Mouse (Mus musculus) right cerebral cortex, postnatal 10 days (tissue): Measurements from ENCODE around the gene Ramp1.

Experiments used
- DNase-seq, 2 experiments: peaks; one replicate each; pipeline ENCODE4 v3.0.0; 2021; ENCODE audit warnings: low spot score in 2 of 2

Gene Ramp1

DNA sequence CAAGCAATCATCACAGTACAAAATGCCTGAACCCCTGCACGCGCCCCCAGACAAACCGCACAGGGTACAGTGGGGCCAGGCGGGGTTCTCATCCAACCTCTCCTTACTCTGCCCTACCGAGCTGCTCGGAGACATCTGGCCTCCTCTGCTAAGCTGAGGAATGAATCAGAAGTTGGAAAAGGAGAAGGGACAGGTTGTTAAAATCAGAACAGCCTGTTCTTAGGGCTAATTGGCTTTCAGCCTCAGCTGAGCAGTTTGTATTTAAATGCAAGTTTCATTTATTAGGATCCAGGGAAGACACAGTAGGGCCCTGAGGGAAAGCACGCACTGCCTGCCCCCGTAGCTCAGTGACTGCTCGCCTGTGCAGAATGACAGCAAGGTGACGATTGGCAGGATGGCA lies 20.2 kb downstream of the Ramp1 start:
- no peak for DNase-seq

DNA sequence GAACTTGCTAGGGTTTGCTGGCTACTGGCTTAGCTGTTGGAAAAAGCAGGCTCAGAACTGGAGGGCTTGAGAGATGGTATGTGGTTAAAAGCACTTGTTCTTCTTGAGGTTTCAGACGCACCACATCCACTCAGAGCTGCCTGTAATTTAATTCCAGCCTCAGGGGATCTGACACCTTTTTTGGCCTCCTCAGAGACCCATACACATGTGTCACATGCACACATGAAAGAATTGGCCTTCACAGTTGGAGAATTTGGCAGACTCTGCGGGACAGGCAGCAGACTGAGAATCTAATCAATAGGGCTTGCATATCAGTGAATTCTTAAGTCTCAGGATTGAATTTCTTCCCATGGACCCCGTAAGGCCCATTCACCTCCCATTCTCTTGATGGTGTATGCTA lies 21.5 kb downstream of the Ramp1 start:
- DNase-seq, result no peak

DNA sequence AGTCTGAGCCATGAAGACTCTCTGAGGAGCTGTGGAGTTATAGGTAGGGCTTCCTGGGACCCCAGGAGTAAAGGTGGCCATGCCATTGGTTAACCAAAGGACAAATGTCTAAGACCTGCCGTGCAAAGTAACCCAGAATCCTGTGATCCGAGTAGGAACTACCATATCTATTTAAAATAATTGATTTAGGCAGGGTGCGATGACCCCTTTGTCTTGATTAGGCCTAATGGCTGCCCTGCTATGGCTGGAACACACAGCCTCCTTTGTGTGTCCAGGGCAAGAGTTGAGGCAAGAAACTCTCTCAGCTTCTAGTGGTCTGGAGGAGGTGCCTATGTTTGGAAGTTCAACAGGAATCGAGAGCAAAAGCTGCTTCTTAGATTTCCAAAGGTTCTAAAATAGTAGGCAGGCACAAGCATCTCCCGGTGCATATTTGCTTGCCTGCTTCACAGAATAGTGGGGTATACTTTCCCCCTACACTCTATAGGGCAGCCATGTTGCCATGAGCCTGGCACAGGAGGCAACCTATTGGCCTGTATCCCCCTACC lies 24.7 kb downstream of the Ramp1 start:
- DNase-seq, result no peak

DNA sequence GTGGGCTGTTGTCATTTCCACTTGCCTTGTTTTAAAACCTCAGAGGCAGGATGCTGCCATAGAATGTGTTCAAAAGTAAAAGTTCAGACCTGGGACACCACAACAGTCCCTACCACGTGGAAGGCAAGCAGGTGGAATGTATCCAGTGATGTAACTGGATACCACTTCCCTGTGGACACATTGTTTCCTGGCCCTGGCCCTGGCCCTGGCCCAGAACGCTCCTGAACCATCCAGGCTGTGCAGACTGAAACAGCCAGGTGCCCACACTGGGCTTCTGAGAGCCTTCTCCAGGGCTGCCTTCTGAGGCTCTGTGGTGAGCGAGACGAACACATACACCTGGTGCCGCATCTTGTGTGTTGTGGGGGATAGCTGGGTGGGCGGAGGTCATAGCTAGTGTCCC lies 26.0 kb downstream of the Ramp1 start:
- DNase-seq, result no peak

DNA sequence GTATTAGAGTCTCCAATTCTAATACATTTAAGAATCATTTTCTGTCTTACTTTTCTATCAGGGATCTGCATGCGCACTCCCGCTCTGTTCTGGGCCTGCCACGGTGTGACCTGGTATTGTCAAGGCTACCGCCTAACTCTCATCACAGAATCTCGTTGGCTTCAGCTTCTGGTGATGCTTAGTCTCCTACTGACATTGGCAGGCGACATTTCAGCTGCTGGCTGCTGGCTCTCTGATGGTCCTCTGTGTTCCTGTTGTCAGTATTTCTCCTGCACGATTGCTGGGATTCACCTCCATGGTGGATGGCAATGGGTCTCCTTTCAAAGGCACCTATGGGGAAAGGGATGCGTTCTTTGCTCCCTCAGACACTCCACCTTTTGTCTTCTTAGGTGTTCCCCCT lies 26.7 kb downstream of the Ramp1 start:
- DNase-seq, result no peak

DNA sequence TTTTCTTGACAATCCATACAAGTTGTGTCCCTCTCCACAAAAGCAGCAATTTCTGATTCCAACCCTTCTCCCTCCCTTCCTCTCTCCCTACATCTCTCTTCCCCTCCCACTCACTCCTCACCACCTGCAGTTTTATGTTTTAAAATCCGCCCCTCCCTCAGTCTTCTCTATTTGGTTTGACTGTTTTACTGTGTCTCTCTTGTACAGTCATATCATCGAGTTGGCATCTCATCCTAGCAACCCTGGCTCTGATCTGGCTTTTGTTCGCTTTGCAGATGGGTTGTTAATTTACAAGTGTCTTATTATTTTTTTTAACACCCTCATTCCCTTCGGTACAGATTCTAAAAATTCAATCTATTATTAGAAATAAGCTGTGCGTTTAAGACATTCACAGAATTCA lies 27.3 kb downstream of the Ramp1 start:
- DNase-seq, result peak; percentile 70 to 83

DNA sequence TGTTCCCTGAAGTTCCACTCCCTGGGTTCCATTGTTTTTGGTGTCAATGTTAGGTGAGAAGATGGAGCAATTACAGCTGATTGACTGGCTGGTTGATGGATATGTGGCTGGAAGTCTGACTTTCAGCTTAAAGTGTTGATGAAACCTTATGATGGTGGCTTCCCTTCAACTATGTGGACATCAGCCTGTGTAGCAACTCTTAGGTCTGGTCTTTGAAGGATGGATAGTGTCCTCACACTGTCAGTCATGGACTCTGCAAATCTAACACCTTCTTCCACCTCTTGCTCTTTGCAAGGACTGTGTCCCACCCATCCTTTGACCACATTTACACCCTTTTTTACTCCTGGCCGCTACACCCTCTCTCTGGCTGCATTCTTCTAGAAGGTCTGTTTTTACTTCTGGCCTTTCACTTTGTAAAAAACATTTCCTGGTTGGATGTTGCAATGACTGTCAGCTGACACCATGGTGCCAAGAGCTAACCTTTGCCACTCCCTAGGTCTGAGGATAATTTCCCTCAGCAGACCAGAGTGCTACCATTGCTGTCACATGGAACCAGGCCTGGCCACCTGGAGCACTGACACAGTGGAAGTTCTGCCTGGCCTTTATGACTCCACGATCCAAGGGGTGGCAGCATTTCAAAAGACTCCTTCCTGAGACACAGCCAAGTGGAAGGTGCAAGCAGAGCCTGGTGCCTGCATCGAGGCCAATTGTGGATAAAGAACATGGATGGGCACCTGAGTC lies 27.9 kb downstream of the Ramp1 start:
- DNase-seq, result no peak

DNA sequence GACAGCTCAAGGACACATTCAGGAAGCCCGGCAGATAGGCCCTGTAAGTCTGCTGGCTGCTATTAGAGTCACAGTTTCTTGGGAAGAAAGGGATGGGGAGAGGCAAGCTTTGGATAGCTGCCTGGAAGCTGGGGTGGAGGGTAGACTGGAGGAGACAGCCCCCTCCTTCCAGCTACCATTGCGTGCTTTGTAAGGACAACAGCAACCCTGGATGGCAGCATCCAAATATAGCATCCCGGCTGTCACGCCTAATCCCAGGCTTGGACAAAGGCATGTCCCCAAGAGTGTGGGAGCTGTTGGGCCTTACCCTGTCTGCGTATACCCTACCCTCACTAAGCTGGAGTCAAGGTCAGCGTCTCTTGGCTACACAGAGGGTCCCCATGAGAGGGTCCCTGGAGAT lies 29.7 kb downstream of the Ramp1 start:
- DNase-seq, result peak; percentile 86 to 89

DNA sequence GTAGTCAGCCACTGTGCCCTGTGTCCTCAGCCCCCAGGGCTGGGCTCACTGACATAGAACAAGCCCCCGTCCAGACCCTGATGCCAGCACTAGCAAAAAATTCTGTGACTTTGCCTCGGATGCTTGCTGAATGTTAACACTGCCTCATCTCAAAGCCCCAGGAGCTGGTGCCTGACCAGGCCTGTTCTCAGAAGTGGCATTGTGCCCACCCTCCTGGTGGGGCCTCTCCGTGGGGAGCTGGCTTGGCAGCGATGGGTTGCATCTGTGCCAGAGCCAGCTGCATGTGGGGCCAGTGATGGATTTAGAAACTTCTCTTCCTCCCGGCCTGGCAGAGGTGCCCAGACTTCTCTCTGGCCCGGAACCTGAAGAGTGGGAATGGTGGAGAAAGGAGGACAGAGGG lies 30.2 kb downstream of the Ramp1 start:
- peak; percentile 95 to 96 for DNase-seq

DNA sequence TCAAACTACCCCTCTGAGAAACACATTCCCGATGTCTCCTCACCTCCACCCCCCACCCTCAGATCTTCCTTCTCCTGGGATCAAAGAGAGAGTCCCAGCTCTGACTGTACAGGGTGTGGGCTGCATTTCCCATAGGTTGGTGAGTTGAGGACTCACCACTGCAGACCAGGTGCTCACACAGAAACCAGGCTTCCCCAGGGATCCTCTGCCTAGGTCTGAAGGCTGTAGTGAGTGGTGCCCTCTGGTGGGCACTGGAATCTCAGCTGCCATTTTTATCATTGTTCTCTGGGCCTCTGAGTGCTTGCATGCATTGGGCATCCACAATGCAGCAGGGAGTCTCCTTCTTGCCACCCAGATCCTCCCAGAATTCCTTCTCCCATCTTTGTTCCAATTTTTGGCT lies 31.5 kb downstream of the Ramp1 start:
- peak; percentile 74 to 82 for DNase-seq

DNA sequence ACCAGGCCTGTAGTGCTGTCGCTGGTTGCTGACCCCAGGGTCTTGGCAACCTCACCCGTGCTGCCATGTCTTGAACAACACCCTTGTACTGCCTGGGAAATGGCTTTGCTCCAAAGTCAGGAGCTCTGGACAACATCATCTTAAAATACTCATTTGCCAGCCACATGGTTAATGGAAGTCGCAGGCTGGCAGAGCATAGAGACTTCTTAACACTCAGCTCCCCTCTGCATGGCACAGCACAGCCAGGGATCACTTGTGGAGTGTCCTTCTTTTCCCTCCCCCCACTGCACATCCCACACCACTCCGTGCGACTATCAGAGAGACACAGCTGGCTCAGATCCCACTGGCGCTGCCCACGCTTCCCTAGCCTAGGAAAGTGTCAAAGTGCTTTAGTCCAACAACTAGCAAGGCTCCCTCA lies 32.0 kb downstream of the Ramp1 start:
- DNase-seq, result peak in 1 of 2 experiments; percentile 63

DNA sequence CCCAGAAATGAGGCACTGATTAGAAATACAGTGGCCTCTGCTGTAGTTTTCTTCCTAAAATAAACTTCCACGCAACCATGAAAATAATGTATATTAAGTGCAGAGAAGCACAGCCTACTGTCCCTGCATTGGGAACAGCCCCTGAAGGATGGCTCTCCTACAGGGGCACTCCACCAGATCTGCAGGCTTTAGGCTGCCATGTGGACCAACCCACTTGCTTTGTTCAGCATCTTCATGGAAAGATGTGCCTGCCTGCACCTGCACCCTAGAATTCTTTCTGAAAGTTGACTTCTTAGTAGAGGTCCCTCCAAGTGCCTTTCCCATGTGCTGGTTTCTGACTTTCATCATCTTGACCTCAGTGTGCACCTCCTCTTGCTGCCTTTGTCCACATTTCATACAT lies 35.6 kb downstream of the Ramp1 start:
- DNase-seq, result no peak

DNA sequence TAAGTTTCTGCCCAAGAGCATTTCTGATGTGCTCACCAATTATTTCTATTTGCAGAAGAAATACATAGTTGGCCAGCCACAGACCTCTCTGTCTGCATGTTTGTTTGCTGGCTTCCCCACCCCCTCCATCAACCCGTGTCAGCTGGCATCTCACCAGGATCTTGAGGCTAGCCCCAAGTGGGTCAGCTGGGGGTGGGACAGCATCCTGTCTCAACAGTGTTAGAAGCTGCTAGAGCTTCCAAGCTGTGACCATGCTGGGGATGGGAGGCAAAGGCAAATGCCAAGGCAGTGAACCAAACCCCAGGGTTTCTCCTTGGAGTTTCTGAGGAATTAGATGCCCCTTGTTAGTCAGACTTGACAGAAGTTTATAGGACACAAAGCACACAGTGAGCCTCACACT lies 36.4 kb downstream of the Ramp1 start:
- DNase-seq, result peak; percentile 62

DNA sequence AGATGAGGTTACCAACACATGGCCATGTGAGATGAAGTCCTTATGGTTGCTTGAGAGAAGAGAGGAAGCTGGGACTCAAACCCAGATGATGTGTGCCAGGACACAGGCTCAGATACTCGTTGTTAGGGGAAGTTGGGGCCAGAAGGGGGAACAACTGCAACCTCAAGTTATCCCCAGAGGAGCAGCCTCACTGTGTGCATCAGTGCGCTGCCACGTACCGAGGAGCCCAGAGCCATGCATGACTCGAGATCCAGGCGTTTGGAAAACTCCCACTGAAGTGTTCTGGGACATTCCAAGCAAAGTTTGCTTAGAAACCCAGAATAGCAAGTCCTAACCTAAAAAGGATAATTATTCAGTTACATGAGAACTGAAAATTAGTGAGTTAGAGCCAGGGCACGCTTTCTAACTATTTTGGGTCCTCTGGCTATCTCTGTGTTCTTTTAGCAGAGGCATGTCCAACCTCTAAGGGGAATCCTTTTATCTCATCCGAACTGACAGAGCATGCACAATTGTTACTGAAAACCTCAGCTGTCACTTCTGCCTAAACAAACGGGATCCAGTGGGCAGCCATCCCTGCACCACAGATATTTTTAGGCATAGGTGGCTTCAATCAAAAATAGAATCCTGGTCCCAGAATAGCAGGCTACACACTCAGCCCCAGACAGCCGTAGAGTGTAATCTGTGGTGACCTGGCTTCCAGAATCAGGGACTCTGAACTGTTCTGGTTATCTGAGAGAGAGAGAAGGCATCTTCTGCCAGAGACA lies 37.1 kb downstream of the Ramp1 start:
- DNase-seq, result no peak

DNA sequence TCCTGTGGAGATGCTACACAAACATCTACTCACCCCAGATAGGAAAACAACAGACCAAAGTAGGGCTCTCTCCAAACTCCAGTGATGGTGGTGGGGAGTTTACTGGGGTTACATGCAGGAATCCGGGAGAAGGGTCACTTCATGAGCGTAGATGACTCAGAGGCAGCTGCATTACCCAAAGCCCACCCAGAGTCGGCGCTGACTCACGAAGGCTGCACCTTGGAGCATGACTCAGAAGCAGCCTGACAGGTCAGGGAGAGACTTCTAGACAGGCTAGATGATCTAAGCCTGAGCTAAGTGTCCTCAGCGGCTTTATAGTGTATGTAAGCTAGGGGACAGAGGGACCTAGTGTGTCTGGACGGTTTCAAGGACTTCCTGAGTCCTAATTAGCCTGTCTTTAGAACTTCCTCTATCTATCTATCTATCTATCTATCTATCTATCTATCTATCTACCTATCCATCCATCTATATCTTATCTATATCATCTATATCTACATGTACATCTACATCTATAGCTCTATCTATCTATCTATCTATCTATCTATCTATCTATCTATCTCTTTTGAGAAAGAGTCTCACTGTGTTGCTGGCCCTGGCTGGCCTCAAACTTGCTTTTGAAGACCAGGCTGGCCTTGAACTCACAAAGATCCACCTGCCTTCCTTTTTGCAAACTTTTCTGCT lies 40.2 kb downstream of the Ramp1 start:
- DNase-seq, result no peak

DNA sequence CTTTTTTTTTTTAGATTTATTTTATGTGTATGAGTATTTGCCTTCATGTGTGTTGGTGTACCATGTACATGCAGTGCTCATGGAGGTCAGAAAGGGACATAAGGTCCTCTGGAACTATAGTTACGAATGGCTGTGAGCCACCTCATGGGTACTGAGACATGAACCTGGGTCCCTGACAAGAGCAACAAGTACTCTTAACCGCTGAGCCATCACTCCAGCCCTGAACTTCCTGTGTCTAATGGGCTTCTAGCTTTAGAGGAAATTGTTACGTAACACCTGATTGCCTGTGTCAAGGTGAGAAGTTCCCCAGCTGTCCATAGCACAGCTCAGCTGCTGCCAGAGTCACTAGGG lies 40.7 kb downstream of the Ramp1 start:
- DNase-seq, result no peak

DNA sequence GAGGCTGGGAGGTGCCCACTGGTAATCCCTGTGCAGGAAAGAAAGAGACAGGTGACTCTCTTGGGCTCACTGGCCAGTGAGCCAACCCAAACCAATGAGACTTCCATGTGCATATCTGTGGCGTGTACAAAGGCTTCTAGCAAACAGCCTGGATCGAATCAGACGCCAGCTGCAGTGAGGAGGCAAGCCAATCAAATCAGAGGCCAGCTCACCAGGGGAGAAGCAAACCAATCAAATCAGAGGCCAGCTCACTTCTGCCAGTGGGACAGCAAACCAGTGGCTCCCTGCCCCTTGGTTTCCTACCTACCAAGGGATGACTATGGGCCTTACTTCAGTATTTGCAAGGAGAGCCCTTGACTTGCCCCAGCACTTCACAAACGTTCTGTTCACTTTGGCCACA lies 46.9 kb downstream of the Ramp1 start:
- DNase-seq, result no peak

DNA sequence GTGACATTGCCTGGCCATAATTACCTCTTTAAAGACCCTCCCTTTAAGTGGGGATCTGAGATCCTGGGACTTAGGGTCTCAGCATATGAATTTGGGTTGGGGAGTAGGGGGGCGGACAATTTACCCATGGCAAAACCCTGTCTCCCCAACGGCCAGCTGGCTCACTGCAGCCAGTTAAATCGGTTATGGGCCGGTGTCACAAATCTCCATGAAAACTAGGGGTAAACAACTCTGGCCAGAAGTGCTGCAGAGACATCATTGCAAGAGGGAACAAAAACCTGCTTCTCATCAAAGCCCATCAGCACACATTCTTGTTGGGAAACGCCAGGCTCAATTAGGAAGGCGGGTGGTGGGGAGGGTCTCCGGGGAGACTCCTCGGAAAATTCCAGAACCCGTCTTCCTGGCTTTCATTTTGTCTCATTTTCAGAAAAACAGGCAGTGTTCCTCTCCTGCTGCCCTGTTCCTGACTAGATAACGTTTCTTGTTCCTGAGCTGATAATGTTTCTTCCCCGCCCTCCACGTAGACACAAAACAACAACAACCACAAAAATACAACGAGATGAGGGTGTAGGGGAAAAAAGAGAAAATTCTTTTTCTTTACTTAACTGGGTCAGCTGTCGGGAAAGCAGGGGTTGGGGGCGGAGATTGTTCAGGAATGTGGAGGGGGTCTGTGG lies 47.9 kb downstream of the Ramp1 start:
- no peak for DNase-seq

DNA sequence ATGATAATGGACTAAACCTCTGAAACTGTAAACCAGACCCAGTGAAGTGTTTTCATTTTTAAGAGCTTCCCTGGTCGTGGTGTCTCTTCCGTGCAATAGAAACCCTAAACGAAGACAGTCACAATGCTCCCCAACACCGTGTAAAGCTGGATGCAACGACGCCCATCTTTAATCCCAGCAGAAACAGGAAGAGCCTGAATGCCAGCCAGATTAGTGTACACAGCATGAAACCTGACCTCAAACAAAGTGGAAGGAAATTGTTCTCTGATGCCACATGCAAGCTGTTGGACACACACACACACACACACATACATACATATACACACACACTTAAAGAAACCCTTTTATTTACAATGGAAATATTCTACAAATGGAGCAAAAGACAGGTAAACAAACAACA lies 51.5 kb downstream of the Ramp1 start:
- DNase-seq, result no peak

DNA sequence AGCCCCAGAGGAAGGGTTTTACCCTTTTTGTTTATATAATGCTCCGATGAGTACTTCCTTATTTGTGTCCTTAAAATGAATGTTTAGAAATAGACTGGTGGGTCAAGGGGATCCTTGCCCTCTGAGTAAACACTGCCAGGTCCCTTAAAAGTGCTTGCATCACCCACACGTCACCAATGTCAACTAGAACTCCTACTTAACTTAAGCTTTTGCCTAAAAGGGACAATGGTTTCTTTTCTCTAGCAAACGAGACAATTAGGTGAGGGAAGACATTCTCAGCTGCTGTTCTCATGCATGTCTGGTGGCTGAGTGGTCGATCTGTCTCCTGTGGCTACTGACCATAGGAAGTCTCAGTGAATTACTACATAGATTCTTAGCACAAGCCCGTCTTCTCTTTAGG lies 52.3 kb downstream of the Ramp1 start:
- no peak for DNase-seq

DNA sequence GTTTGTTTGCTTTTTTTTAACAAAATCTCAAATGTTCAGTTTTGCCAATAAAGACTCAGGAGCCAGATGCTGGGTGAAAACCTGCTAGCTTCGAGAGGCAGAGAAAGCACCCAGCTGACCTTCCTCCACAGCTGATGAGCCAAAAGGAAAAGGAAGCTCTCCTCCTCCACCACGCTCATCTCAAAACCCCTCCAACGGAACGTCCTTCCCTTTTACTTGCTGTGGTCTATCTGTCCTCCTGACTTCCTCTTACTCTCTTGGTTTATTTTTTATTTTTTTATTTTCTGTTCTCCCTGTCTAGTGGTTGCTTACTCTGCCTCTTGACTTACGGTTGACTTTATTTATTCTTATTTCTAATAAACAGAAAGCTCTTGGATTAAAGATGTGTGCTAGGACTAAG lies 55.8 kb downstream of the Ramp1 start:
- no peak for DNase-seq

DNA sequence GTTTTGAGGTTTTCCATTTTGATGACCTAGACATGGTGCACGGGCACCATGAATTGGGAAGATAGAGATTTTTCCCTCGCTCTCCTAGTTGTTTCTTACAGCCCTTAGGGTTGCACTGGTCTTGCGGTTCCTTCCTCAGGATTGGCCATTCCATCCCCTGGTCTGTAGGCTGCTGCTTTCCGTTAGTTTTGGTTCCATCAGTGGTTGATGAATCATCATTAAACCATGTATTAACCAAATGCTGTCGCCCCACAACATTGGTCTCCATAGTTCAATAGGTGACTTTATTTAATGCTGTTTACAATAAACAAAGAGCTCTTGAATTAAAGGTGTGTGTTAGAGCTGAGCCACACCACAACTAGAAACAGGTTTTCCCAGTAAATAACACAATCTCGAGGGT lies 58.1 kb downstream of the Ramp1 start:
- no peak for DNase-seq
